Mouse (Mus musculus) G1E-ER4 (cell line): Measurements from ENCODE around the gene Nudt1. TPM values are rescaled to one million over a fixed set of nuclear protein-coding genes. Genes with fewer than 3 reads are reported as not detected.

Experiments used
- GATA1 ChIP-seq: IDR thresholded peaks from one replicate; pipeline ENCODE4 v1.8.0; 2012; ENCODE audit warnings: low read length, inconsistent platforms
- polyA plus RNA-seq: library from polyadenylated mRNA; stranded (reverse); fragments of >175 nt; gene quantifications from 2 replicates; pipeline ENCODE4 v1.2.3, GENCODE M21; 2012

Gene Nudt1
- polyA plus RNA-seq, result 12.9 and 19.6 TPM in 2 replicates

- TF ChIP-seq GATA1, result no peak
Measured at GRCm38 (mm10) chr5:140321042-140321755, at the start of gene Nudt1, which contains the start of gene Mad1l1. Nudt1 (plus strand) TSS chr5:140321656. Mad1l1 (minus strand) TSS chr5:140321552.

GRCm38 (mm10) chr5:140276779-140277178, 44.7 kb upstream of the Nudt1 start:
- TF ChIP-seq GATA1, result no peak

DNA sequence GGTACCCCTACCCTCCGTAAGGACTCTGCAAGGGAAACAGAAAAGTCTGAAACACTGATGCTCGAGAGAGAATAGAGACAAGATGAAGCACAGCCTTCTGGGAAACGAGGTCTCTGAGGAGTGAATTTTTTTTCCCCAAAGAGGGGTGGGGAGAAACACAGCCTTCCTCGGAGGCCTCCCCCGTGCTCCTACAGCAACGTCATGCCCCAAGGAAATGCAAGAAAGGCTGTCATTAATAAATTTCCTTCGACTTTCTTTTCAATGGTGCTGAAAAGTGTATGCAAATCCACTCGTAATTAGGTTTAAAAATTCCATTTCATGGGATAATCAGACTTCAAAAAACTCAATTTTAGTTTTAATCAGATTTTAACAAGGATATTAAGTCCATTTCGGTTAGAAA, 41.3 kb upstream of the Nudt1 start:
- no peak for TF ChIP-seq GATA1

- no peak for TF ChIP-seq GATA1
Measured at GRCm38 (mm10) chr5:140282376-140282775, 39.1 kb upstream of the Nudt1 start.

- no peak for TF ChIP-seq GATA1
Measured at GRCm38 (mm10) chr5:140282900-140283299, 38.6 kb upstream of the Nudt1 start.

- TF ChIP-seq GATA1, result no peak
Measured at GRCm38 (mm10) chr5:140284011-140284410, 37.4 kb upstream of the Nudt1 start.

DNA sequence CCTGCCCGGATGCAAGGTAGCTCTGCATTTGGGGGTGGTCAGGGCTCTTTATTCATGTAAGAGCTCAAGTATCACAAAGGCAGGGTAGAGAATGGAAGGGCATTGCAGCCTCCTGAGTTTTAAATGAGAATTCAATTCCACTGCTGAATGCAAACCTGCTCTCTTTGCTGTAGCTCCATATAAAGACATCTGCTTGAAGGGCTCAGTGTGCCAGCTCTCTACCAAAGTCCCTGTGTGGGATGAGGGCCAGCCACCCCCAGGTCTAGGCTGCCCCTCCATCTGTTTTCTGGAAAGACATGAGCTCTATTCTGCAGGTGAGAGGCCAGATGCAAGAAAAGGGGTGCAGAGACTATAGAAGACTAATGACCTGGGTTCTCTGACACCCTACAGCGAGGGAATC, 36.7 kb upstream of the Nudt1 start:
- TF ChIP-seq GATA1, result no peak

DNA sequence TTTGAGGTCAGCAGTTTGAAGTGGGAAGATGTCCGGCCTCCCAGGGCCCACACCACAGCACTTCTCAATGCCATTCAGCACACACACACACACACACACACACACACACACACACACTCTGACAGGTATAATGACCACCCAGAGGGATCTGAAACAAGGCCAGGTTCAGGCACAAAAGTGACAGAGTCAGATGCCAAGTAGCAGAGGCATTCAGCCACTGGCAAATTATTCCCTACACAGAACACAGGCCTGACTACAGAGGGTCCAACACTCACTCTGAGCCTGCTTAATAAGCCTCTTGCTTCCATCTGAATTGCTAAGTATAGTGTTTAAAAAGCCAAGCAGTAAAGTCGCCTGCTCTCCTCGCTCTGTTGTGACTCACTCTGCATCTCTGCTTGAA, 33.2 kb upstream of the Nudt1 start:
- no peak for TF ChIP-seq GATA1

DNA sequence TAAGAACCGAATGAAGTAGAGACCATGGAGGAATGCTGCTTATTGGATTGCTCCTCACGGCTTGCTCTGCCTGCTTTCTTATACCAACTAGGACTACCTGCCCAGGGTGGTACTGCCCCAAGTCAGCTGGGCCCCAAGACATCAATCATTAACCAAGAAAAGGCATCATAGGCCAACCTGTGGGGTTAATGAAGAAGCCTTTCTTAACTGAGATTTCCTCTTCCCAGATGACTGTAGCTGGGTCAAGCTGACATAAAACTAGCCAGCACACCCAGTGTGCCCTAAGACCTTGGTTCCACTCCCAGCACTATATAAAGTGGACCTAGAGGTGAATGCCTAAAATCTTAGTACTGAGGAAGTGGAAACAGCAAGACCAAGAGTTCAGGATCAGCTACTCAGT, 32.3 kb upstream of the Nudt1 start:
- no peak for TF ChIP-seq GATA1

DNA sequence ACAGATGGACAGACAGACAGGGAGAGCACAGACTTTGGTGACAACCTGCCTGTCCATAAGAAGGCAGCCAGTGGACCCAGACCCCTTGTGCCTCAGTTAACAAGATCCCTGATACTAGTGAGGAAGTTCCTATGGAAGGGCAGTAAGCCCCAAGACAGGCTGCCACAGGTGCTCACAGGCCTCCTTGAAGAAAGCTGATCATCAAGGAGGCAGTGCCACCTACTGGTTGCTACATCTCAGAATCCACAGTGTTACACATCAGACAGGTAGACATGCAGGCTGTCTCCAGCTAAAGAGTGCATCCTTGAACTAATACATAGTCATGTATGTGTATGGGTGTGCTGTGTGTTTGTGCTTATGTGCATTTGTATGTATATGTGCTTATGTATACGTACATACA, 29.3 kb upstream of the Nudt1 start:
- no peak for TF ChIP-seq GATA1

GRCm38 (mm10) chr5:140298291-140298690, 23.2 kb upstream of the Nudt1 start:
- no peak for TF ChIP-seq GATA1

GRCm38 (mm10) chr5:140306016-140306415, 15.4 kb upstream of the Nudt1 start:
- no peak for TF ChIP-seq GATA1

DNA sequence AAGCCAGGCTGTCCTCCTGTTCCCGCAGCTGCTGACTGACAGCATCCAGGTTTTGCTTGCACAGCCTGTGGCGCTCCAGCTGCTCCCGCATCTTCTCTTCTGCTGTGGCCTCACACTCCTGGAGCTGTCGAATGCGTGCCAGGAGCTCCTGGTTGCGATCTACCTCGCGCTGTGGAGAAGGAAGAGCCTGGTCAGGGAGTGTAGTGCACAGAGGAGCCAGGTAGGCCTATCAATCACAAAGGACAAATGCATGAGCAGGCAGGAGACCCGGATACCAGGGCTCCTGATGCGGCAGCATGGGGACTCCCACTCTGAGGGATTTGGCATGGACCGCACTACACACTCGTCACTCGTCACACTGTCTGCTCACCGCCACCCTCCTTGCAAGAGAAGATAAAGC, 13.9 kb upstream of the Nudt1 start:
- TF ChIP-seq GATA1, result no peak

DNA sequence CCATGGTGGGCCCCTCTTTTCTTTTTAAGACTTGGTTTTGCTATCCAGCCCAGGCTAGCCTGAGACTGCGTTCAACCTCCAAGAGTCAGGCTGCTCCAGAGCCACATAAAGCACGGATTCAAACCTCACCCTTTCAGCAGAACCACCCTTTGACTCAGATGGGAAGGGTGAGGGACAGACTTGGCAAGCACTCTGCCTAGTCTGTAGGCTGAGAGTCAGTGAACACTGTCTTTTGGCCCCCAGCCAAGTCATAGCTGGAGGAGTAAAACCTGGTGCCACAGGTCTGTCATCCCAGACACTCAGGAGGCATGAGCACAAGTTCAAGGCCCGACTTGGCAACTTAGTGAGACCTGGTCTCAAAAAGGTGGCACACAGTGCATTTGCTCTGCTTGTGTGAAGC, 4.7 kb upstream of the Nudt1 start:
- TF ChIP-seq GATA1, result no peak

DNA sequence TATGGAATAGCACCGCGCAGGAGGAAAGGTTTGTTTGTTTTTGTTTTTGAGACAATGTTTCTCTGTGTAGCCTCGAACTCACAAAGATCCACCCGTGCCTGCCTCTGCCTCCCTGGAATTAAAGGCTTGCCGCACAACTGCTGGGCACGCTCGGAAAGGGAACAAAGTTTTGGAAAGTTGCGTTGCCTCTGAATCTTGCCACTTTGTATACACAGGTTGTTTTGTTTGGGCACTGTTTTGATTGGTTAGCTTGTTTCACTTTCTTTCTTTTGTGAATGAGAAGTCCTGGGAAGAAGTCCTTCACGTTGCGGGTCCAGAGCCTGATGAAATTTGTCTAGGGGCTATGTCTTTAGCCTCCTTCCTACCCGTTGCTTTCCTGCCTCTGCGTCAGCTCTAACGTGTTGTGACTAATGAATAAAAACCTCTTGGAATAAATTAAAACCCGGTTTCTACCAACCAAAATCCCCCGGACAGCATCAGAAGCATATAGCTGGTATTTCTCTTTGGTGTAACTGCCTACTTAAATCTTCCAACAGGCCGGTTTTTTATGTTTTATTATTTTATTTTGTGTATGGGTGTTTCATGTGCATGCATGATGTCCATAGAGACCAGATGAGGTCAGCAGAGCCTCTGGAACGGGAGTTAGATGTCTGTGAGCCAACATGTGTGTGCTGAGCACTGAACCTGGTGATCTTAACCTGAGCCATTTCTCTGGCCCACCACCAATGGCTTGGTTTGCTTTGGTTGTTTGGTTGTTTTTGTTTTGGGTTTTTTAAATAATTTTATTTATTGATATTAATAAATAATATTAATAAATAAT, 510 bp downstream of the Nudt1 start:
- TF ChIP-seq GATA1, result no peak

DNA sequence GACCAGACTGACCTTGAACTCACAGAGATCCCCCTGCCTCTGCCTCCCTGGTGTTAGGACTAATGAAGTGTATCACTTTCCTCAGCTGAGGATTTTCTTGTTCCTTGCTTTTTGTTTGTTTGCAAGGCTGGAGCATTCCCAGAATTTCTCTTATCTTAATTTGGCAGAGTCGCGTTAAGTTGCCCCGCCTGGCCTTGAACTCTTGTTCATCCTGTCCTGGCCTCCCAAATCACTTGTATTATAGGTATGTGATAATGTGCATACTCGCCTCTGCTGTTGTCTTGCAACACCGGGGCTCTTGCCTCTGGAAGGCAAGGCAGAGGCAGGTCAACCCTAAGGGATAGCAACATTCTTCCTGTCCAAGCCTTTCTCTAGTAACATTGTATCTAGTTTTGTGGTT, 2.6 kb downstream of the Nudt1 start:
- no peak for TF ChIP-seq GATA1
